Mouse (Mus musculus) hindlimb bud, embryonic 11.5 days (tissue): Measurements from ENCODE around the gene Itpk1.

Experiments used
- DNase-seq: peaks from one replicate; pipeline ENCODE4 v3.0.0-alpha.2; 2012; ENCODE audit warnings: low read depth, low spot score; ENCODE audit errors: extremely low spot score

The Itpk1 gene

DNA sequence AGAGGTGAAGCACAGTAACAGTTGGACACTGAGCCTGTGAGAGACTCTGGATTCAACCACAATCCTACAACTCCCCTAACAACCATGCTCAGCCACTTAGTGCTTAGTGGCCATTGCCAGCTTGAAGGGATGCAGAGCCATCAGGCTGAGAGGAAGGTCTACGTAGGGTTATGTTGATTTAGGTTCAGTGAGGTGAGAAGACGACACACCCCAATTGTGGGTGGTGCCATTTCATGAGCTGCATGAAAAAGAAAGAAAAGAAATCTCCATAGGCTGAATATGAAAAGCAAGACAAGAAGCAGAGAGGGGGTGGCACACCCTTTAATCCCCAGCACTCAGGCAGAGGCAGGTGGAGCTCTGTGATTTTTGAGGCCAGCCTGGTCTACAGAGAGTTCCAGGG lies 9.4 kb upstream of the Itpk1 start:
- DNase-seq: no peak

GRCm38 (mm10) chr12:102713153-102713865 lies 8.6 kb upstream of the Itpk1 start:
- no peak for DNase-seq

DNA sequence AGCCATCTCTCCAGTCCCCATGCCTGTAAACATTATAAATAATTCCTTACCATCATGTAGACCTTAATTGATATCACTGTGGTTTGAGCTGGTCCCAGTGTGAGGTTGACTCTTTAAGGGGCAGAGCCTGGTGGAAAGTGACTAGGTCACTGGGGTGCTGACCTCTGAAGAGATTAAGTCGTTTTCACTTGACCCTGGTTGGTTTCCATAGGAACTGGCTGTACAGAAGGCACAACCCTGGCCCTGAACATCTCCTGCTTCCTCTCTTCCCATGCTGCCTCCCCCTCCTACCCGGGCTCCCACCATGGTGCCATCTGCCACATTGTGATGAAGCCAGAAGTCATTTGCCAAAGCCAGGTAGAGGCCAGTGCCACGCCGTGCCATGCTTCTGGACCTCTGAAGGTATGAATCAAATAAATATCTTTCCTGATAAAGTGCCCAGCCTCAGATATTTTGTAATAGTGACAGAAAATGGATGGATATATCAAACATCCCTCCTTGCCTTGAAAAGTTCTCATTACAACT lies 6.2 kb upstream of the Itpk1 start:
- DNase-seq: no peak

DNA sequence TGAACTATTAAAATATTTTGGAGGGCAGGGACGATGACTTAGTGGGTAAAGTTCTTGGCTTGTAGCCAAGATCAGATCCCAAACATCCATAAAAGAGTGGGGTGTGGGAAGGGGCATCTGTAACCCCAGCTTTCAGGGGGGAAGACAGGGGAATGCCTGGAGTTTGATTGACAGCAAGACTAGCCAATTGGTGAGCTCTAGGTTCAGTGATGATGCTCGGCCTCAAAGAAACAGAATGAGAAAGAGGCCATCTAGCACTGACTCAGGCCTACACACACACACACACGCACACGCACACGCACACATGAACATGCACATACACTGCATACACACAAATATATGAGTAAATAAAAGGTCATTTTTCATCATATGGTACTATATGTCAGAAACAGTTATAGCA lies 5.2 kb upstream of the Itpk1 start:
- no peak for DNase-seq

DNA sequence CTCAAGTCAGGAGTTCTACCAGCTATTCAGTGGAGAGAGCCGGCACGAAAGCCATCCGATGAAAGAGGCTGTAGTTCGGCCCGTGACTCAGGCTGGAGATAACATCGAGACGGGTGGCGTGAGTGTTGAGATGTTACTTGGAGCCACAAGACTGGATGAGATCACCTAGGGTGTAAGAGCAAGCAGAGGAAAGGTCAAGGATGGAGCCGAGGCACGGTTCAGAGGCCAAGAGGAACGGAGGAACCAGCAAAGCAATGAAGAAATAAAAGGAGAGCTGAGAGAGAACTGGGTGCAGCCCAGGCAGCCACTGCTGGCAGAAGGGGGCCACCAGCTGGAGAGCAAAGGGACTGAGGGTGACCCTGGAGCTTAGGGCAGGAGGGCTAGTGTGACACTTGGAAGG lies 3.5 kb upstream of the Itpk1 start:
- no peak for DNase-seq

DNA sequence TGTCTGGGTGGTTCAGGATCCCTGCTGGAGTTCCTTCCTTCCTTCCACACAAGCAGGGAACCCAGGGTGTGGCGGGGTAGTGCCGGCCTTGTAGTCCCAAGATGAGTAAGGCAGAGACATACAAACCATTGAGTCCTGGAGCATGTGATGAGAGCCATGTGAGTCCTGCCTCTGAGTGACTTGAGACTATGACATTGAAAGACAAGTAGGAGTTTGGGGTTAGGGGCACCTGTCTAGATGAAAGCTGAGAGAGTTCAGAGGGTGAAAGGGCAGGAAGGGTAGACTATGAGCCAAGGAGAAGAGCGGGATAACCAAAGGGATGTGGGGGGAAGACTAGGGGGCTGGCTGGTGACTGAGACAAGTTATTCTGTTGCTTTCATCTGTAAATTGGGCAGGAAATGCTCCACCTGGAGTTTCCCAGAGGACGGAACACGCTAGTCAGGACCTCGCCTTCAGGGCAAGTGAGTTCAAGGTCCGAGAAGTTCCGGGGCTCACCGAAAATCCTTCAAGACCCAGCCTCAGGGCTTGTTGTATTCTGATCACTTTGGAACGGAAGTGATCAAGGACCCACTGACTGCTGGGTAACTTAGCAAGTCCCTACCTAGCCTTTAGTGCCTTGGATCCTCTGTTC lies 2.2 kb upstream of the Itpk1 start:
- DNase-seq: no peak

DNA sequence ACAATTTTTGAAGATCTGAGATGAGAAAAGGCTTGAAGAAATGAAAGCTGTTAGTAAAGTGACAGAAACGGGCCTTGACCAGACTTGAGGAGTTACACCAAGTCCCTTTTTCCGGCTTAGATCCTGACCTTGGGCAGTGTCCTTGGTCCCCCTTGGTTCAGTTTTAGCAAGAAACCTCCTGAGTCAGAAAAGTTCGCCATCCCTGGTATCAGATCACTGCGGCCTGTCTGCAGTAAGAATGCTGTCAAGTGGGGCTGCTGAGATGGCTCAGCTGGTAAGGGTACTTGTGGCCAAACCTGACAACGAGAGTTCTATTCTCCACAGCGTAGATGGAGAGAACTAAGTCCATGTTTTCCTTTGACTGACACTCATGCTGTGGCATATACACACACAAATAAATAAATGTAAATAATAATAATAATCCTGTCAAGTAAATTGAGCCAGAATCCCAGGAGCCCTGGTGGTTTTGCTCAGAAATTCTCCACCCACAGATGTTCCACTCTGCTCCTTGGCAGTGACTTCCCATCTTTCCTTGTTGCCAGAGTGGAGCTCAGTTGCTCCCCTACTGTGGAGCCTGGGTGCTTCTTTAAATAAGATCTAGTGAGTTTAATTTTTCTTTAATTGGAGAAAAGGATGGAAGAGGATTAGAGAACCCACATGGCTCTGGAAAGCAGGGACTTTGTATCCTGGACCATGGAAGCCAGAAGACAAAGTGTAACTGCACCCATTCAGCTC lies 1.3 kb upstream of the Itpk1 start:
- no peak for DNase-seq

GRCm38 (mm10) chr12:102705216-102705871 lies 614 bp upstream of the Itpk1 start:
- DNase-seq: no peak

DNA sequence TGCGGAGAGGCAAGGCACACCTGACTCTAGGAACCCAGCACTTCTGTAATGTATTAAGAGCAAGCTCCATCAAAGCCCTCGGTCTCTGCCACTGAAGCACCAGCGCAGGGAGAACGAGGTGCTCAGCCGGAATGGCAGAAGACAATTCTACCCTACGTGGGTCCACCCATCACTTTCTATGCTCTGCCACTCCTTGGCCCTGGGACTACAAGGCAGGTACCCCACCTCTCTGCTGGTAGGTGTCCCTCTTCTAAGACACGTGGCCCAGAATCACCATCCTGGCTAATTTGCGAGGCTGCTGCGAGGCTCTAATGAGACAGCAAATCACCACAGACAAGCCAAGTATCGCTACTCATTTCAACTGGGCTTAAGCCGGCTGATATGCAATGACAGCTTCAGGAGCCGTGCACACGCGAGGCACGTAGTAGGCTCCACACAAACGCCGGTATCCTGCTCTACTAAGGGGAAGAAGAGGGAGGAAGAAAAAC lies 765 bp downstream of the Itpk1 start:
- DNase-seq: no peak

- DNase-seq: no peak
These were observed 1.3 kb downstream of the Itpk1 start for GRCm38 (mm10) chr12:102703441-102703840.

- DNase-seq: no peak
These were observed 1.7 kb downstream of the Itpk1 start for GRCm38 (mm10) chr12:102703111-102703412.

DNA sequence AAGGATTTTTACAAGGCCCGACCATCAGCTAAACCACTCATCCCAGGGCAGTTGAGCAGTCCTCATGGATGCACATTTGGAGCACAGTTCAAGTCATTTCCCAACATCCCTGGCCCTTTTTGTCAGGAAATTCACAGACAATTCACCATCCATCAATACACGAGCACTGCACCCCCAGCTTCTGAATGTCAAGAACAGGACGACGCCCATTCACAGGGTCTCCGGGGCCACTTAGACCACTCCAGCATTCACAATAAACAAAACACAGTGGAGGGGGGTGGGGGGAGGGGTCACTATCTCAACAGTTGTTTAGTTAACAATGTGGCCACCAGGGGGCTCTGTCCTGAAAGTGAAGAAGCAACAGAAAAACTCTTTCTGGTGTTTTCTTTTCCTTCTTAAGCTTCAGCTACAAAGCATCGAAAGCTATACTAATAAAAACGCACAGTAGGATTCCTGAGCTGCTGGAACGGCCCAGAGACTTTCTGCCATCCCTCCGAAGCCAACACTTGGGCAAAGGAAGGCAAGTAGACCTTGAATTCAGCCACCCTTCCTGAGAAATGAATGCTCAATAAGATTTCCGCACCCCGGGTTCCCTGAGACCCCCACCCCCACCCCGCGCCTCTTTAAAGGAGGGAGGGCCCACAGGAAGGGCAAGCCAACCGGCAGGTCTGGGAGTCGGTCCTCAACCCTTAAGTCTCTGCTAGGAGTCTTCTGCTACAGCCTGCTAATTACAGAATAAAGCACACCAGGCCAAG lies 2.2 kb downstream of the Itpk1 start:
- DNase-seq: peak; percentile 64

- DNase-seq: no peak
These were observed 3.0 kb downstream of the Itpk1 start for GRCm38 (mm10) chr12:102701691-102702207.

GRCm38 (mm10) chr12:102700453-102700852 lies 4.3 kb downstream of the Itpk1 start:
- DNase-seq: no peak

DNA sequence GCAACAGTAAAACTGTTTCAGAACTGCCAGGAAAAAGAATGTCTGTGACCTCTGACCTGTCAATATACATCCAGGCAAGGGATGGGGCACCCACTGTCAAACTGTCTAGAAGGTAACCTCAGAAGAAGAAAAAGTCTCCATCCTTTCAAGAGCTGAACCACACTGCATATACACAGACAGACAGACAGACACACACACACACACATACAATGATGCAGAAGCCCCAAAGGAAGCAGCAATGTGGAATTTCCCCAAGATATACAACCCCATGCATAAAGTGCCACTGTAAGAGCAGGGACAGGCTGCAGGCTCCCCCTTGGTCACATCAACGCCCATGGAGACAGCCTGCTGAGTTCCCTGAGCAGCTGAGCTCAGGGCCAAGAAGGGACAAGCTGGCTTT lies 5.6 kb downstream of the Itpk1 start:
- DNase-seq: no peak

DNA sequence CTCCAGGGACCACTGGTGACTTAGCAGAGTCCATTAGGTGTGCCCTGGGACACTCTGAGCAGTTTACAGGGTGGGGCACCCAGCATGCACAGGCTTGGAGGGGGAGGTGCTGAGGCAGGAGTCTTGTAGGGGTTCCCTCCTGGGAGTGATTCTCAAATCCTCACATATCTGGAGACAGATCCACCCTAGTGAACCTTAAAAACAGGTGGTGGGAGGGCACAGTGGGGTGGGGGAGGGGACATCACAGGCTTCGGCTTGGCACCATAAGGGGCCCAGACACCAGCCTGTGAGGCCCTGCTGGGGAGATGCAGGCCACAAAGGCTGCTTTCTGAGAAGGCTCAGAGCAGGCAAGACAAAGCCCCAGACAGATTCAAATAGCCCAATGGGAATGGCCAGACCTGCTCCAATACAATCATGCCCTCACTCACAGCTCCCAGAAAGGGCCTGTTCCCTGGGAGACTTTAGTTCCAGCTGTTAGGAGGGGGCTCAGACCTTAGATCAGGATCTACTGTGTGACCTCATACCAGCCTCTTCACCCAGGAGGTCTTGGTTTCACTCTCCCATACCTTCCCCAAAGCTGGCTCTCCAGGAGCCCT lies 6.5 kb downstream of the Itpk1 start:
- DNase-seq: no peak

DNA sequence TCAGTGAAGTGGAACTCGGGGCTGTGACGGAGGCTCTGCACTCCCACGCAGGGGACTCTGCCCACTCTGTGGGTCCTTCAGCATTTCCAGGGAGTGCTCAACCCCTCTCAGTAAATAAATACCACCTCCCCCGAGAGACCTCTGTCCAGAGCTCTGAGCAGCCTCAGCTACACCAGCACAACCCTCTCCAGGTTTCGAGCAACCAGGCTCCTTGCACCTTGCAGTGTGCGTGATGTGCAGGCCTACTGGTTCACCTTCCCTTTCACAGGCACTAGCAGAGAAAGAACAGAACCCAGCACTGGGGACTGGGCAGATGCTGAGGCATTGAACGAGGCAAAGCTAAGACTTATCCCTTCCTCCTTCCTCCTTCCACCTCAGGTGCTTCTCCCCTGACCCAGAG lies 7.3 kb downstream of the Itpk1 start:
- DNase-seq: no peak

DNA sequence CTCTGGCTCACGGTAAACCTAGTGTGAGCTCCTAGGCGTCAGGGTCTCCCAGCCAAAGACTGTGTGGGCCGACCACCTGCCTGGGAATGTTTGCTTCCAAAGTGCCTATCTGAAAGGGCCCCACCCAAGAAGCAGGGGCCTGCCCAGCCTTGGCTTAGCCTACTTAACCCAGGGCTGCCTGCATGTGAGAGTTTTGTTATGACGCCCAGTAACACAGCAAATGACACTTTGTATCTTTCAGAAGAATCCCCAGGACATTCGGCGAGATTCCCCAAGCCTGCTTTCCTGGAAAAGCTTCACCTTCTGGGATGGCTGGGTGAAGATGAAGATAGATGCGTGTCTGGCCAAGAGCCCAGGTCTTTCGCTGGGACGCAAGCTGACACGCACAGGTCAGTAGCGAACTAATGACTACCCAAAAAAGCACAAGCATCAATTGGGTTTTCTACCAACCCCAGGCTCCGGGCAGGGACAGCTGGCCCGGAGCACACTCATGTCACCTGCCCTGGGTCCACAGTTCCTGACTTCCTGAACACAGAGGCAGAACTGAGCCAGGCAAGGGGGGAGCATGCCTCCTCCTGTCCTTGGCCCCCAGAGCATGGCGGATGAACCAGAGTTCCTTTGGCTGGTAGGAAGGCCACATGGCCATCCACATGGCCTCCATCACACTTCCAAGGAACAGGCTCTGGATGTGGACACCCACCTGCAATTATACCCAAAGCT lies 7.9 kb downstream of the Itpk1 start:
- no peak for DNase-seq
